18 mouse cellular contexts compared by ENCODE assay signal in genomic region chr5:122901666-122902065, GRCm38 (mm10). TPM values are rescaled to one million over a fixed set of nuclear protein-coding genes. Genes with fewer than 3 reads are reported as not detected.
A peak's percentile ranks its signal among the peaks of the same experiment; 100 is the strongest.
DNase-seq lines count a peak whose midpoint lies in the region; ATAC-seq and TF ChIP-seq lines count a peak whose summit lies in the region.
"Had no signal": no experiment of that assay in that cellular context is flagged by ENCODE, and none has a peak within 500 bp of the region (broad histone marks: within the 10 kb centered on the region; RNA-seq: fewer than 3 reads in every experiment).

No protein-coding gene starts in this region.

- H3K27me3 ChIP-seq in hindbrain, postnatal 0 days (ENCODE audit: insufficient read depth, low read length): no peaks in the 10 kb centered on the region
- no peaks in the 10 kb centered on the region for H3K27me3 ChIP-seq in hindbrain, embryonic 13.5 days
- no peaks in the 10 kb centered on the region for H3K27me3 ChIP-seq in liver, embryonic 16.5 days (ENCODE audit: control insufficient read depth, insufficient read depth, low read depth, low read length)
- H3K27me3 ChIP-seq in hindbrain, embryonic 11.5 days (ENCODE audit: control insufficient read depth, insufficient read depth, low read length): no peaks in the 10 kb centered on the region
- H3K27me3 ChIP-seq: heart, embryonic 15.5 days; neural tube, embryonic 12.5 days had no signal

- no peak overlapping the region for H3K9ac ChIP-seq in hindbrain, postnatal 0 days (replicated peaks; ENCODE audit: low read length)
- H3K9ac ChIP-seq in hindbrain, embryonic 13.5 days: no peak overlapping the region
- H3K9ac ChIP-seq in liver, embryonic 16.5 days (ENCODE audit: low read depth, low read length): no peak overlapping the region
- no peak overlapping the region for H3K9ac ChIP-seq in hindbrain, embryonic 11.5 days (ENCODE audit: low read depth, low read length)

- no peak for ATAC-seq in hindbrain, postnatal 0 days
- no peak for ATAC-seq in hindbrain, embryonic 13.5 days (ENCODE audit: low FRiP score)
- peak; percentile 49 for ATAC-seq in common myeloid progenitor, adult 5-6 weeks (replicated peaks; ENCODE audit: low read depth, poor library complexity, severe bottlenecking)
- no peak for ATAC-seq in liver, embryonic 16.5 days (ENCODE audit: low read depth)
- ATAC-seq in hindbrain, embryonic 11.5 days (ENCODE audit: low FRiP score): no peak
- ATAC-seq: forebrain, embryonic 14.5 days; intestine, embryonic 16.5 days had no signal

- H3K4me1 ChIP-seq in hindbrain, postnatal 0 days (ENCODE audit: insufficient read depth, low read length): peaks cover 8% of the 10 kb centered on the region; the same call in 1 of the 2 replicates
- peaks cover 34% of the 10 kb centered on the region for H3K4me1 ChIP-seq in hindbrain, embryonic 13.5 days (replicated peaks)
- peaks cover 46% of the 10 kb centered on the region for H3K4me1 ChIP-seq in liver, embryonic 16.5 days (ENCODE audit: control insufficient read depth, low read depth, low read length)
- peaks cover 4% of the 10 kb centered on the region; the same call in 1 of the 2 replicates for H3K4me1 ChIP-seq in hindbrain, embryonic 11.5 days (replicated peaks; ENCODE audit: control insufficient read depth, insufficient read depth, low read length)

- 59% methylated on average over 3 of the region's 3 CpGs for WGBS in hindbrain, postnatal 0 days
- 62% methylated on average over 3 of the region's 3 CpGs for WGBS in hindbrain, embryonic 13.5 days
- WGBS in liver, embryonic 16.5 days (ENCODE audit: insufficient replicate concordance): 12% methylated on average over 3 of the region's 3 CpGs
- 53% methylated on average over 3 of the region's 3 CpGs for WGBS in hindbrain, embryonic 11.5 days

- no peaks in the 10 kb centered on the region for H3K36me3 ChIP-seq in hindbrain, postnatal 0 days (ENCODE audit: insufficient read depth, low read length)
- H3K36me3 ChIP-seq in hindbrain, embryonic 13.5 days: no peaks in the 10 kb centered on the region
- no peaks in the 10 kb centered on the region for H3K36me3 ChIP-seq in liver, embryonic 16.5 days (ENCODE audit: control insufficient read depth, insufficient read depth)
- H3K36me3 ChIP-seq in hindbrain, embryonic 11.5 days (ENCODE audit: control insufficient read depth, insufficient read depth, low read length): no peaks in the 10 kb centered on the region
- H3K36me3 ChIP-seq: heart, embryonic 15.5 days; neural tube, embryonic 12.5 days had no signal

- H3K4me2 ChIP-seq in hindbrain, postnatal 0 days (ENCODE audit: low read depth, low read length): no peak overlapping the region
- no peak overlapping the region for H3K4me2 ChIP-seq in hindbrain, embryonic 13.5 days
- H3K4me2 ChIP-seq in liver, embryonic 16.5 days (ENCODE audit: low read depth, low read length): peak overlapping the region; percentile 1; the same call in 1 of the 2 replicates
- no peak overlapping the region for H3K4me2 ChIP-seq in hindbrain, embryonic 11.5 days (replicated peaks; ENCODE audit: low read depth, low read length)

- TF ChIP-seq CTCF in hindbrain, postnatal 0 days (IDR thresholded peaks at IDR 0.05; ENCODE audit: low read depth): no peak

- H3K27ac ChIP-seq in hindbrain, postnatal 0 days: peak overlapping the region; percentile 93; the same call in 1 of the 2 replicates
- no peak overlapping the region for H3K27ac ChIP-seq in hindbrain, embryonic 13.5 days
- H3K27ac ChIP-seq in liver, embryonic 16.5 days (ENCODE audit: low read length): no peak overlapping the region
- no peak overlapping the region for H3K27ac ChIP-seq in hindbrain, embryonic 11.5 days (ENCODE audit: low read depth, low read length)
- H3K27ac ChIP-seq: heart, embryonic 15.5 days; neural tube, embryonic 12.5 days had no signal

- no peak for DNase-seq in hindbrain, postnatal 0 days (ENCODE audit: low spot score)
- DNase-seq in 416B (ENCODE audit: low read depth): peak; percentile 68
- no peak for DNase-seq in adrenal gland, postnatal 4 days (ENCODE audit: low spot score in 2 of 2)
- DNase-seq in hindbrain, embryonic 11.5 days (ENCODE audit: low spot score): no peak
- DNase-seq: adrenal gland, adult 2 months; B cell, adult 2 months; cerebellum, postnatal 14 days; lung, embryonic 14.5 days; lung, postnatal 4 days; thymus, adult 2 months had no signal

- no peak overlapping the region for H3K4me3 ChIP-seq in hindbrain, postnatal 0 days (ENCODE audit: low read length)
- H3K4me3 ChIP-seq in hindbrain, embryonic 13.5 days: no peak overlapping the region
- no peak overlapping the region for H3K4me3 ChIP-seq in liver, embryonic 16.5 days (ENCODE audit: low read depth, low read length)
- H3K4me3 ChIP-seq in hindbrain, embryonic 11.5 days (ENCODE audit: low read depth, low read length): no peak overlapping the region

- H3K9me3 ChIP-seq in hindbrain, postnatal 0 days (ENCODE audit: low read length): no peaks in the 10 kb centered on the region
- H3K9me3 ChIP-seq in hindbrain, embryonic 13.5 days: no peaks in the 10 kb centered on the region
- H3K9me3 ChIP-seq in liver, embryonic 16.5 days (replicated peaks; ENCODE audit: control insufficient read depth, low read length): no peaks in the 10 kb centered on the region
- no peaks in the 10 kb centered on the region for H3K9me3 ChIP-seq in hindbrain, embryonic 11.5 days (ENCODE audit: control insufficient read depth, low read length)
- H3K9me3 ChIP-seq: heart, embryonic 15.5 days; hindbrain, embryonic 10.5 days; neural tube, embryonic 12.5 days had no signal

RNA-seq across cellular contexts. Expression of gene Rnf34, which starts 51.8 kb away (rescaled TPM):
- 23.8 and 37.2 TPM in 2 replicates for total RNA-seq in hindbrain, postnatal 0 days (2014; rRNA removed)
- polyA plus RNA-seq in hindbrain, postnatal 0 days (2015; fragmentation: Nextera tagmentation; extraction: Ambion mirVana): 43.0 and 46.2 TPM in 2 replicates
- 48.4 and 50.6 TPM in 2 replicates for polyA plus RNA-seq in hindbrain, embryonic 13.5 days (2015; fragmentation: Nextera tagmentation; extraction: Ambion mirVana)
- total RNA-seq in common myeloid progenitor, adult 5-6 weeks (2017): 15.3 and 23.0 TPM in 2 replicates
- 10.5 and 10.6 TPM in 2 replicates for polyA plus RNA-seq in liver, embryonic 16.5 days (2015; fragmentation: Nextera tagmentation; extraction: Ambion mirVana)
- 10 to 100 TPM; 21.1 to 24.5 TPM for total RNA-seq in adrenal gland, postnatal 4 days (2021)
- 56.8 and 61.5 TPM in 2 replicates for polyA plus RNA-seq in hindbrain, embryonic 11.5 days (2014; fragmentation: Nextera tagmentation; extraction: Ambion mirVana)
